8 mouse cellular contexts compared by ENCODE assay signal in genomic region chr12:59130249-59130648, GRCm38 (mm10). TPM values are rescaled to one million over a fixed set of nuclear protein-coding genes. Genes with fewer than 3 reads are reported as not detected.
DNase-seq lines count a peak whose midpoint lies in the region; ATAC-seq and TF ChIP-seq lines count a peak whose summit lies in the region.

No protein-coding gene starts in this region.

- peak overlapping the region; percentile 69 for H3K4me2 ChIP-seq in hindbrain, embryonic 11.5 days (replicated peaks; ENCODE audit: low read depth, low read length)
- peak overlapping the region; percentile 99 for H3K4me2 ChIP-seq in liver, embryonic 15.5 days

- H3K36me3 ChIP-seq in C2C12 (ENCODE audit: control insufficient read depth, insufficient read depth), result peaks cover under 1% of the 10 kb centered on the region
- H3K36me3 ChIP-seq in G1E (replicated peaks), result peaks cover 9% of the 10 kb centered on the region
- H3K36me3 ChIP-seq in erythroblast, embryonic 14.5 days (ENCODE audit: control insufficient read depth), result peaks cover 3% of the 10 kb centered on the region
- H3K36me3 ChIP-seq in hindbrain, embryonic 11.5 days (ENCODE audit: control insufficient read depth, insufficient read depth, low read length), result no peaks in the 10 kb centered on the region
- H3K36me3 ChIP-seq in liver, embryonic 15.5 days (replicated peaks), result 0 out of 2 replicates have a peak, but pooled peaks cover 4% of the 10 kb centered on the region

- DNase-seq in G1E (ENCODE audit: low spot score), result peak; percentile 41
- DNase-seq in hindbrain, embryonic 11.5 days (ENCODE audit: low spot score), result no peak
- peak; percentile 24 for DNase-seq in neural tube, embryonic 10.5 days (ENCODE audit: extremely low spot score, low spot score)
- no peak for DNase-seq in layer of hippocampus, postnatal 36 days

- ATAC-seq in G1E (ENCODE audit: extremely low read depth, insufficient number of reproducible peaks, low FRiP score, poor library complexity, severe bottlenecking), result no peak
- no peak for ATAC-seq in hindbrain, embryonic 11.5 days (ENCODE audit: low FRiP score)
- no peak for ATAC-seq in liver, embryonic 15.5 days (ENCODE audit: insufficient read depth)
- no peak for ATAC-seq in frontal cortex, adult (ENCODE audit: low TSS enrichment)

- 0 out of 2 replicates have a peak, but pooled peaks cover 1% of the 10 kb centered on the region for H3K9me3 ChIP-seq in G1E (replicated peaks)
- no peaks in the 10 kb centered on the region for H3K9me3 ChIP-seq in erythroblast, embryonic 14.5 days (ENCODE audit: control insufficient read depth, low read length)
- H3K9me3 ChIP-seq in hindbrain, embryonic 11.5 days (ENCODE audit: control insufficient read depth, low read length), result no peaks in the 10 kb centered on the region
- no peaks in the 10 kb centered on the region for H3K9me3 ChIP-seq in liver, embryonic 15.5 days (replicated peaks)

- peaks cover 37% of the 10 kb centered on the region for H3K79me3 ChIP-seq in C2C12 (ENCODE audit: low read depth)

- no peak for TF ChIP-seq CTCF in C2C12 (IDR thresholded peaks at IDR 0.05; ENCODE audit: control insufficient read depth, insufficient read depth, insufficient read length)
- no peak for TF ChIP-seq CTCF in G1E (IDR thresholded peaks at IDR 0.05; ENCODE audit: low read depth, low read length)

- H3K9ac ChIP-seq in hindbrain, embryonic 11.5 days (ENCODE audit: low read depth, low read length), result peak overlapping the region; percentile 82
- H3K9ac ChIP-seq in liver, embryonic 15.5 days, result peak overlapping the region; percentile 93; the same call in 1 of the 2 replicates

- peaks cover 40% of the 10 kb centered on the region for H3K79me2 ChIP-seq in C2C12 (ENCODE audit: control insufficient read depth, insufficient read depth)

- H3K4me3 ChIP-seq in C2C12 (ENCODE audit: insufficient read depth, poor library complexity, severe bottlenecking) (peak overlapping the region; percentile 63), G1E (ENCODE audit: low read depth, low read length) (peak overlapping the region; percentile 82; the same call in 1 of the 2 replicates)
- H3K4me3 ChIP-seq in erythroblast, embryonic 14.5 days (replicated peaks), result peak overlapping the region; percentile 92
- H3K4me3 ChIP-seq in hindbrain, embryonic 11.5 days (ENCODE audit: low read depth, low read length), result peak overlapping the region; percentile 84
- H3K4me3 ChIP-seq in liver, embryonic 15.5 days (replicated peaks), result peak overlapping the region; percentile 93

- H3K27me3 ChIP-seq in C2C12 (ENCODE audit: control insufficient read depth, insufficient read depth, insufficient read length), result no peaks in the 10 kb centered on the region
- H3K27me3 ChIP-seq in G1E (ENCODE audit: insufficient read depth, low read length), result no peaks in the 10 kb centered on the region
- H3K27me3 ChIP-seq in erythroblast, embryonic 14.5 days (ENCODE audit: control insufficient read depth), result no peaks in the 10 kb centered on the region
- H3K27me3 ChIP-seq in hindbrain, embryonic 11.5 days (ENCODE audit: control insufficient read depth, insufficient read depth, low read length), result no peaks in the 10 kb centered on the region
- H3K27me3 ChIP-seq in liver, embryonic 15.5 days, result no peaks in the 10 kb centered on the region

- WGBS in hindbrain, embryonic 11.5 days, result 16% methylated on average over 3 of the region's 3 CpGs
- 10% methylated on average over 3 of the region's 3 CpGs for WGBS in liver, embryonic 15.5 days (ENCODE audit: insufficient replicate concordance)

- peak overlapping the region; percentile 40 for H3ac ChIP-seq in C2C12 (ENCODE audit: control insufficient read depth, insufficient read length, low read depth)

- H3K27ac ChIP-seq in hindbrain, embryonic 11.5 days (ENCODE audit: low read depth, low read length), result 0 out of 2 replicates have a peak overlapping the region, but pooled peaks have one; percentile 93
- H3K27ac ChIP-seq in liver, embryonic 15.5 days (replicated peaks), result peak overlapping the region; percentile 94

- H3K4me1 ChIP-seq in G1E (ENCODE audit: insufficient read depth, low read depth, low read length), result peaks cover 49% of the 10 kb centered on the region
- H3K4me1 ChIP-seq in erythroblast, embryonic 14.5 days (ENCODE audit: control insufficient read depth), result peaks cover 42% of the 10 kb centered on the region
- H3K4me1 ChIP-seq in hindbrain, embryonic 11.5 days (replicated peaks; ENCODE audit: control insufficient read depth, insufficient read depth, low read length), result no peaks in the 10 kb centered on the region
- H3K4me1 ChIP-seq in liver, embryonic 15.5 days (replicated peaks), result peaks cover 46% of the 10 kb centered on the region

TF ChIP-seq in C2C12, 6 proteins besides CTCF, POLR2A, EP300 and RAD21:
- TF ChIP-seq CEBPB (IDR thresholded peaks at IDR 0.05; ENCODE audit: low read depth), result peak; percentile 89
- TF ChIP-seq MYOD1 (IDR thresholded peaks at IDR 0.05; ENCODE audit: control insufficient read depth, insufficient read length, low read depth), result no peak
TF ChIP-seq in C2C12: peak in this region for 1.

RNA-seq across cellular contexts. Expression of gene Mia2, which starts 34.6 kb away (rescaled TPM):
- polyA plus RNA-seq in C2C12 (2012; fragmentation: generic; extraction: Trizol) (13.3 TPM), G1E (2012) (47.7 and 50.5 TPM in 2 replicates)
- total RNA-seq in G1E (2014; fragmentation: Nextera tagmentation) (147 and 162 TPM in 2 replicates), G1E (2017) (135 and 151 TPM in 2 replicates)
- polyA plus RNA-seq in erythroblast, embryonic 14.5 days (2012), result 1.2 and 1.5 TPM in 2 replicates
- 60.0 and 60.8 TPM in 2 replicates for polyA plus RNA-seq in hindbrain, embryonic 11.5 days (2014; fragmentation: Nextera tagmentation; extraction: Ambion mirVana)
- 45.0 and 46.1 TPM in 2 replicates for polyA plus RNA-seq in liver, embryonic 15.5 days (2015; fragmentation: Nextera tagmentation; extraction: Ambion mirVana)
- total RNA-seq in layer of hippocampus, postnatal 36 days (2021), result 10 to 100 TPM; 45.1 to 55.6 TPM

Comparison
In these comparisons a context has a peak if more than half of its experiments do, and no peak if none do; other contexts are left out.
1. DNase-seq: peak in G1E (single experiment) and neural tube, embryonic 10.5 days (single experiment); none in hindbrain, embryonic 11.5 days (single experiment) and layer of hippocampus, postnatal 36 days (0 of 2).
2. Peak in every context shown above with its lines, with median percentiles within 50 percentile points of each other: H3K4me3 ChIP-seq.